Mouse (Mus musculus): ENCODE measurements around the gene Gm42906.

Gm42906 gene

GRCm38 (mm10) chr5:151066016-151066415, 361.9 kb downstream of the Gm42906 start:
- no peak for DNase-seq (ENCODE audit: low spot score in 2 of 2)

DNA sequence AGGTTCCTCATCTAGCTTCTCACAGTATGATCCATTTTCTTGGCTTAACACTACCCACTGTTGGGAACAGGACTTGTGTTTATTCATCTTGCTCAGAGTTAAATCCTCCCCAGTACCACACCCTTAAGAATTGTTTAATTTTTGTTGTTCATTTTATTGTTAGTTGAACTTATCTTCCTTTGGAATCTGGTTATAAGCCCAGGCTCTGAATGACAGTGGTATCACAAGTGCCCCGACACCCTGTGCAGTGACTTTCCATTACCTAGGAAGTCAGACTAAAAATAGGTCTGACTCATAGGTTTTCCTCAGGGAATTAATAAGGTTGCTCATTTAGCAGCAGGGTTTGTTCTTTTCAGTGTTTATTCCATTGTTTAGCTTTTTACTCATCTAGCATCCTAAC, 362.7 kb downstream of the Gm42906 start:
- DNase-seq (ENCODE audit: low spot score in 2 of 2), result no peak

DNA sequence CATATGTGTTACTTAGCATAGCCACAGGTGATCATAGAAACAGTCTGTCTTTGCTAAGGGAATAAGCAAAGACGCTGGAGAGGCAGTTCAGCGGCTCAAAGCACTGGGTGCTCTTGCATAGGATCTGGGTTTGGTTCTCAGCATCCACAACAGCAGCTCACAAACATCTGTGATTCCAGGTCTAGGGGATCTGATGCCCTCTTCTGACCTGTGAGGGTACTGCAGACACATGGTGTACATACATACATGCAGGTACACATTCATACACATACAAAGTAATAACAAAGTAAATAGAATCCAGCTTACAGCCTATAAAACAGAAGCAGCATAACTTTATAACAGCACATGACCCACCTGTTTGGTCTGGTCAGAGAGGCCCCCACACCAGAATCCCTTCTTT, 366.0 kb downstream of the Gm42906 start:
- no peak for DNase-seq (ENCODE audit: low spot score in 2 of 2)

- no peak for DNase-seq (ENCODE audit: low spot score in 2 of 2)
Observed at GRCm38 (mm10) chr5:151060476-151060875, 367.5 kb downstream of the Gm42906 start.

- DNase-seq (ENCODE audit: low spot score in 2 of 2), result no peak
Observed at GRCm38 (mm10) chr5:151059772-151060171, 368.2 kb downstream of the Gm42906 start.

GRCm38 (mm10) chr5:151059352-151059751, 368.6 kb downstream of the Gm42906 start:
- DNase-seq (ENCODE audit: low spot score in 2 of 2), result no peak

DNA sequence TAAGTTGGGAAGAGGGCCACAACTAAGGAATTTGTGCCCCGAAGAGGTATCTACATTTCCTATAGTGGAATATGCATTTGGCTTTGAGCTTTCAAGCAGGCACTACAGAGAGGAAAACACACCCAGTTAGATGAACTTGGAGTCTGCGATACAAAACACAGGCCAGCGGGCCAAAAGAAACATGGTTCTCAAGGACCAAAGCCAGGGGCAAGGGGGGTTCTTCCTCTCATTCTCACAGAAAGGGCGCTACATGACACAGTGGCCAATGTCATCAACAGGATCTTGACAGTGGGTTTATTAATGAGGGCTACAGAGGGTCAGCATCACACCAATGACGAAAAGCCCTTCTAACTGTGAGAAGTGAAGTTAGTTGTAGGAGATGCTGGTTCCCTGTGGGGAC, 370.2 kb downstream of the Gm42906 start:
- DNase-seq (ENCODE audit: low spot score in 2 of 2), result no peak

DNA sequence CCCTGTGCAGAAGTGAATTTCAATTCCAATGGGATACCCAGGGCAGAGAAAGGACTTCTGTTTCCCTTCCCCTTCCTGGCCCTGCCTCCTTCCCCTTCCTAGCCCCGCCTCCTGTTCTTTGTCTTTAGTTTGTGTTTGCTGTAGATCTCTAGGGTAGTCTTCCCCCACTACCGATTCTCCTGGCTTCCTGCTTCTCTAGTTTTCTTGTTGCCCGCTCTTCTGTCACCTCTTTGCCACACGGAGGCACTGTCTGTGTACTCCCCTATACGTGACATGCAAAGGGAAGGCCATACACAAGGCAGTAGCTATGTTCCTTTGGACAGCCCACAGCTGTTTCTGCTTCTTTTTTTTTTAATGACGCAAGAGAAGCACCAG, 371.1 kb downstream of the Gm42906 start:
- no peak for DNase-seq (ENCODE audit: low spot score in 2 of 2)

- no peak for DNase-seq (ENCODE audit: low spot score in 2 of 2)
Observed at GRCm38 (mm10) chr5:151056255-151056919, 371.6 kb downstream of the Gm42906 start.

DNA sequence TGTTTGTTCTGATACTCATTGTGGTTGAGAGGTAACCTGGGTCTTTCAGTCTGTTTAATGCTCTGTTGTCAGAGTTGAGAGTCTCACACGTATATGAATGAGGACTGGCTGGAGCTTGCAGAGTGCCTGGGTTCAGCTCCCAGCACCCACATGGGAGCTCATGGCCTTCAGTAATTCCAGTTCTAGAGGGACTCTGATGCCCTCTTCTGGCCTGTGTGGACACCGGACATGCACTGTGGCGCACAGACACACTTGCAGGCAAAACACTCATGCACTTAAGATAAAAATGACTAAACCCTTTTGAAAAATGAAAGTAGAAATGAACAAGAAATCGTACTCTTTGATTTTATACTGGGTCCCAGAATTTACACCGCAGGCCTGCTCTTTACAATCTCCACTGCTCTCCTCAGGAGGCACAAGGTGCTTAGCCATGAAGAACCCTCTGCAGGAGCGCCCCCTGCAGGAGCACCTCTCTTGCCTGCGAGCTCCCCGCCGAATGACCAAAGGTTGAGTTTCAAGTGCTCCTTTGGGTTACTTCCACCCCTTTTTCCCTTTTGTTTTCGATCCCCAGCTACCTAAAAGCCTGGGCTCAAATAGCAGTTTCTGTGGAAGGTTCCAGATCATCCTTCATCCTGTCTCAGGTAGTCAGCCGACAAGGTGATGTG, 372.4 kb downstream of the Gm42906 start:
- DNase-seq (ENCODE audit: low spot score in 2 of 2), result no peak

DNA sequence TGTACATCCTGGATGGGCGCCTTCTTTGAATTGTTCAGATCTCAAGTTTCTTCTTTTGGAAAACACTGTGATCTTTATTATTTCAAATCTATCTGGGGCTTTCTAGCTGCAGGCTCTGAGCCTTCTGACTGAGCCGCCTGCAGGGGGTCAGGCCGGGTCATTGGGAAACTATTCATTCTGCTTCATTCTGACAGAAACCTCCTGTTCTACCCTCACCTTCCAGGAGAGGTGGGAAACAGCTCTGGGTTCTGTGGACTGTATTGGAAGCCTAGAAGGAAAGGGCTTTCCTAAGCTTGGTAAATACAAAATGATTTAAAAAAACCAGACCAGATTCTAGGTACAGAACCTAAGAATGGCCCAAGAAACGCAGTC, 373.2 kb downstream of the Gm42906 start:
- DNase-seq (ENCODE audit: low spot score in 2 of 2), result no peak

DNA sequence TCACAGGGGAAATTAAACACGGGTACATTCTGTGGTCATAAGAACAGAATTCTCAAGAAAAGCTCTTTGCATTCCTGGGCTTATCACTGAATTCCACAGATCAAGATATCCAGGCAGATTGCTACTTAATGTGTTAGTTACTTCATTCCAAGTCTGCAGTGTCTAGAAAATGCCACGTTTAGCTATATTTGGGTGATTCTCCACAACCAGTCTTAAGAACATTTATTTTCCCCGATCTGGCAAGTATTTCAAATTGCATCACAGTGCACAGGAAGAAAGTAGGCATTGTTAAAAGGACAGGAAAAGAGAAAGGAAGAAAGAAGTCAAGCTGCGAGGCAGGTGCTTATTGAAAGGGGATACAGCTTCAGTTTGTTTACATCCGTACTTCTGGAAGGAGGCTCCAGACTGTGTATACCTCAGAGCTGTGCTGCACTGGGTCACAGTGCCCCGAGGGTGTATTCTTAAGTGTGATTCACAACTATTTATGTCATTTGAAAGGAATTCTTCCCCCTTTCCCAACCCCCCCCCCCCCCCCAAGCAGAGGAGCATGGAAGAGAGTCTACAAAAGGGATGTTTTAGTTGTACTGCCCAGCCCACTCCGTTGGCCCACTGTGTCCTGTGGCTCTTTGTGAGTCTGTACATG, 373.7 kb downstream of the Gm42906 start:
- DNase-seq (ENCODE audit: low spot score in 2 of 2), result no peak

- DNase-seq (ENCODE audit: low spot score in 2 of 2), result no peak
Observed at GRCm38 (mm10) chr5:151053190-151053589, 374.8 kb downstream of the Gm42906 start.

DNA sequence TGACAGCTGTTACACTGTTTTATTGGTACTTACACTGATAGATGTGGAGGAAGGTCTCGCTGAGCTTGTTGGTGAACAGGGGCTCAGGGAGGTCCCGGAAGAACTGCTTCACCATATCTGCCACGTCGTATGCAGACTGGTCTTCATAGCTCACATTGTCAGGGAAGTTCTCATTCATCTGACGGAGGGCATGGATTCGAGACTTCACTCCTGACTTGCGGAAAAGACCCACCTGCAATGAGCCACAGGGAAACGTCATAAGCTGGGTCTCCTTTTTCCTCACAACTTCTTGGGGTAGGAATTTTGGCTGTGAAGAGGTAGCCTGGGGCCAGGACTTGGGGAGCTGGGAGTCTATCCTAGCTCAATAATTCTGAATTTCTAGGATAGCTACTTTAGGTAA, 375.6 kb downstream of the Gm42906 start:
- no peak for DNase-seq (ENCODE audit: low spot score in 2 of 2)

DNA sequence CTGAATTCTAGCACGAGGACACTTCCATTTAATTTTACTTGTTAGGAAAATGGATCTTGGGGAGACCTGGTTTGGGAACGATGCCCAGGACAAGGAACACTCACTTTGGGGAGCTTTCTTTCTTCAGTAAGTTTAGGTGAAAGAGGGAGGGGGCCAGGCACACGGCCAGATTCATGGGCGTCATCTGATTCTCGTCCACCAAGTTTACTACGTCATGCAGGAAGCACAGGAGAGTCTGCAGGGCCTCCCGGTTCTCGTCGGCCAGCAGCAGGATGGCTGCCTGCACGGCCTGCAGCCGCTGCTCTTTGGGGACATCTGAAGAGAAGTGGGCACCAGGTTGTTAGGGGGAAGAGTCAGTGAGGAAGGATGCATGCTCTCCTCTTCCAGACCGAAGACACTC, 380.5 kb downstream of the Gm42906 start:
- no peak for DNase-seq (ENCODE audit: low spot score in 2 of 2)

GRCm38 (mm10) chr5:151046917-151047316, 381.0 kb downstream of the Gm42906 start:
- no peak for DNase-seq (ENCODE audit: low spot score in 2 of 2)

GRCm38 (mm10) chr5:151046131-151046530, 381.8 kb downstream of the Gm42906 start:
- DNase-seq (ENCODE audit: low spot score in 2 of 2), result no peak

DNA sequence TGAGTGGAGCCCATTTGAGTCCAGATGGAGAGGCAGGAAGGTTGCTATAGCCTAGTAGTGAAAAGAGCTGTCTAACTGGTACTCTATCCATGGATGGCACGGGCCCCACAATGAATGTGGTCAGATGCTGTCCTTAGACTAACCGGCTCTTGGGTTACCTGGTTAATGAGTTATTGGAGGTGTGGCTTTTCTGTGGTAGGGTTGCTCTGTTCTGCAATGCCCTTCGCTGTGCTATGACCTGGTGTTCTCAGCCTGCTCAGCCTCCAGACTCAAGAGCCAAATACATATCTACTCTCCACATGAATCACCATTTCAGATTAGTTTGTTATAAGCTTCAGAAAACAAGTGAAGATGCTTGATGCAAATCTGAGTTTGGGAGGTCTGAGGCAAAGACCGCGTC, 385.1 kb downstream of the Gm42906 start:
- DNase-seq (ENCODE audit: low spot score in 2 of 2), result no peak

DNA sequence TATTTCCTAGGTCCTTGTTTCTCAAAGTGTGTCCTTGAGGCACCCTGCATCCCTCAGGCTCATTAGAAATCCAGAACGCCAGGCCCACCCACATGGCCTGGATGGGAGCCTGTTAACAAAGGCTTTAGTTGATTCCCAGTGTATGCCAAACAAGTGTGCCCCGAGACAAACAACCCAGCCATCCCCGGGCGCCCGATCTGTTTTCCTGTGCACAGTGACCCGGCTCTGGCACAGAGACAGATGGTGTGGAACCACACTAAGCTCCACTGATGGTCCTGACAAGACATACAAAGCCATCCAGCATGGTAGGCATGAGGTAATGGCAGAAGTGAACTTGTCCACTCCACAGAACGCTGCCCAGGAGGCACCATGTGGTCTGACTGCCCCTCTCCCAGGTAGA, 390.1 kb downstream of the Gm42906 start:
- DNase-seq (ENCODE audit: low spot score in 2 of 2), result no peak

- no peak for DNase-seq (ENCODE audit: low spot score in 2 of 2)
Observed at GRCm38 (mm10) chr5:151034715-151035512, 393.0 kb downstream of the Gm42906 start.

DNA sequence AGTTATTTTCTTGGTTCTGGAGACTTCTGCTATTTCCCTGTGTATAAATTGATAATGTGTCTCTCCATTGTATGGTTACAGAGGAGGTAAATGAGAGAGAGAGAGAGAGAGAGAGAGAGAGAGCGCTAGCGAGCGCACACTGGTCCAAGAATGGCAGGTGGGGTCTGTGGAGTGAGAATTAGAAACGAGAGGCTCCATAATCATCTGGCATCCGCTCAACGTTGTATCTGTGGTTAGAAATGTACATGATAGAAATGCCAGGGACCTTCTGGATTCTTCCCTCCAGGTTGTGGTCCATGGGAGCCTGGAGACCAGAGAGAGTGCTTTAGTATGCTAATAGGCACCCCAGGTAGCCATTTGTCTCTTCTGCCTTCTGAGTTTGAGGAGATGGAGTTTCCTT, 399.1 kb downstream of the Gm42906 start:
- DNase-seq (ENCODE audit: low spot score in 2 of 2), result no peak

- DNase-seq (ENCODE audit: low spot score in 2 of 2), result no peak
Observed at GRCm38 (mm10) chr5:151027171-151027570, 400.8 kb downstream of the Gm42906 start.

DNA sequence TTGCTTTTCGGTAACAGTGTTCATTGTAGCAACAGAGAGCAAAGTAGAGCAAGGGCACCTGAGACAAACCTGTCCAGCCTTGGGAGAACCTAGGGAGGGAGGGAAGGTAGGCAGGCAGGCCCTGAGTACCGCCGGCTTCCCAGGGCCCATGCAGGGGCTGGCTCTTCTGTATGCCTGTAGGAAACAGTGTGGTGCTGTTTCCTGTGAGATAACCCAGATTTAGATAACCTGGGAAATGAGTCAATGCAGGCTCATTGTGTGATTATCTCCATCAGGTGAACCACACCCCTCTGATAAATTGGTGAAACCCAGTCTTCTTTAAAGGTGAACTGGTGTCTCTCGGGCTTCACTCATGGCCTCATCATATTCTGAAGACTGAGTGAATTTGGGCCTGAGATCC, 401.9 kb downstream of the Gm42906 start:
- DNase-seq (ENCODE audit: low spot score in 2 of 2), result no peak

Data from spleen, postnatal 4 days (tissue).